Mouse (Mus musculus) bone marrow, adult 2 months (tissue): ENCODE results near the gene Ndrg3.

Experiments used
- CTCF ChIP-seq: fragments of 200-500 bp; IDR thresholded peaks from 2 replicates; pipeline ENCODE4 v1.5.1; 2011; ENCODE audit warnings: low read length, control low read depth; ENCODE audit not compliant: control insufficient read depth, insufficient read depth
- POLR2A ChIP-seq: fragments of 200-500 bp; IDR thresholded peaks from 2 replicates; pipeline ENCODE4 v1.6.1; 2011; ENCODE audit warnings: low read depth, mild to moderate bottlenecking, control low read depth, low read length, borderline replicate concordance; ENCODE audit not compliant: control insufficient read depth

- TF ChIP-seq CTCF (no peak), POLR2A (no peak)
Measured at GRCm38 (mm10) chr2:156904976-156905717, 86.7 kb downstream of the Ndrg3 start.
